Mouse (Mus musculus) heart, postnatal 25 days (tissue): ENCODE results near the gene Celf2. TPM values are rescaled to one million over a fixed set of nuclear protein-coding genes. Genes with fewer than 3 reads are reported as not detected.

Experiments
- DNase-seq: peaks from one replicate; pipeline ENCODE4 v3.0.0; 2022; ENCODE audit warnings: low spot score
- intact Hi-C: fragments of 180-260 bp; cut with DNase I; formaldehyde crosslinking; loops from one replicate; pipeline ENCODE4 v1.15.1; 2025
- total RNA-seq, 2 experiments: library from RNA; stranded (reverse); gene quantifications; 2 replicates each; pipeline ENCODE4 v1.2.3; 2021

Celf2 gene
- total RNA-seq, 2 experiments from 2014 or later, result 63.1 to 72.7 TPM

GRCm38 (mm10) chr2:6721460-6722401 is 787.6 kb downstream of the Celf2 start:
- intact Hi-C loops, result no loop called here

GRCm38 (mm10) chr2:6720753-6721459 is 788.5 kb downstream of the Celf2 start:
- no peak for DNase-seq
- intact Hi-C loops, result no loop called here

More at GRCm38 (mm10) chr2:6721460-6722401, 787.6 kb downstream of the Celf2 start:
- DNase-seq, result no peak

- DNase-seq, result no peak
- intact Hi-C loops, result no loop called here
Observed at GRCm38 (mm10) chr2:6718864-6719263, 790.5 kb downstream of the Celf2 start.

DNA sequence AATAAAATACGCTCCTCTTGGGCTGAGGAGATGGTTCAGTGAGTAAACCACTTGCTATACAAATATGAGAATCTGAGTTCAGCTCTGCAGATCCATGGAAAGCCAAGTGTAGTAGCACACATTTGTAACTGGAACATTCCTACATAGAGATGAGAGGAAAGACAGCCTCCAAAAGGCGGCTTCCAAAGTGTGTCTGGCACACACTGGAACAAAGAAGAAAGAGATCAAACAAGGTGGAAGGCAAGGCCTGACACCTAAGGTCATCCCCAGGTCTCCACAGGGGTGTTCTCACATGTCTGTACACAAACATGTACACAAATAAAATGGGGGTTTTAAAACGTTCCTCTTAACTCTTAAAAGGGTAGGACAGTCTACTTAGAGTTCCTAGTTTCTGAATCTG is 791.4 kb downstream of the Celf2 start:
- intact Hi-C loops, result no loop called here
- DNase-seq, result no peak

DNA sequence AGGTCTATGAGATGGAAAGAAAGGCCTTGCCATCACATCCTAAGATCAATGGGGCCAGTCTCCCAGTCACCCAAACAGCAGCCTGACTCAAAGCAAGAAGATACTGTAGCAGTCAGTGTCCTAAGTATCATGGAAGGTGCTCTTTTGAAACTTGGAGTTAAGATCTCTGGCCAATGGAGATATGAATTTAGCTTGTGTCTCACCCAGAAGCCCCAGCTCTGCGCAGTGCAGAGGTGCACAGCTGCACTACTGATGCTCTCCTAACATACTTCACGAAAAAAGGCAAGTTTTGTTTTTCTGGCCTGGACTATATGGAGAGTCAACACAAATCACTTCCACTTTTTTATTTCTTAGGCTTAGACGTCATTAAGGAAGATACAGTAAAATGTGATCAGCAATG is 793.8 kb downstream of the Celf2 start:
- intact Hi-C loops, result no loop called here
- DNase-seq, result no peak

GRCm38 (mm10) chr2:6713529-6713928 is 795.8 kb downstream of the Celf2 start:
- intact Hi-C loops, result no loop called here
- no peak for DNase-seq

GRCm38 (mm10) chr2:6710687-6711430 is 798.5 kb downstream of the Celf2 start:
- intact Hi-C loops, result no loop called here
- no peak for DNase-seq

- no peak for DNase-seq
- intact Hi-C loops, result no loop called here
Observed at GRCm38 (mm10) chr2:6707959-6708519, 801.3 kb downstream of the Celf2 start.

GRCm38 (mm10) chr2:6707276-6707675 is 802.1 kb downstream of the Celf2 start:
- no peak for DNase-seq
- intact Hi-C loops, result no loop called here

- intact Hi-C loops, result no loop called here
- no peak for DNase-seq
Observed at GRCm38 (mm10) chr2:6705929-6706739, 803.2 kb downstream of the Celf2 start.

GRCm38 (mm10) chr2:6705475-6705874 is 803.9 kb downstream of the Celf2 start:
- no peak for DNase-seq
- intact Hi-C loops, result no loop called here

- no peak for DNase-seq
- intact Hi-C loops, result no loop called here
Observed at GRCm38 (mm10) chr2:6704804-6705203, 804.6 kb downstream of the Celf2 start.

DNA sequence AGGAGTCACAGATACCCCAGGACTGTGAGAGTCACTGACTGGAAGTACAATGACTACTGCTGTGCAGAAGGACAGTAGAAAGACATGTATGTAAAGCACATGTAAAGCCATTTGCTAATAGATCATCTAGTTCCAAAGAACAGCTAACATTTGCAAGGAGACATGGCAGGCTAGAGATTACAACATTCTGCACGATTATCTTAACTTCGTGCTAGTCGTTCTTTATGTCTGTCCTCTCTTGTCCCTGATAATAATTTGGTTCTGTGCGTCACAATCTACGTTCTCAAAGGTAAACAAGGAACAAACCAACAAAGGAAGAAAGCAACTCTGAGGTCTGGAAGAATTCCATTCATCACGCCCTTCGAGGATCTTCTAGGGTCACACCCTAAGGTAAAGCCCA is 805.0 kb downstream of the Celf2 start:
- DNase-seq, result no peak
- intact Hi-C loops, result no loop called here

DNA sequence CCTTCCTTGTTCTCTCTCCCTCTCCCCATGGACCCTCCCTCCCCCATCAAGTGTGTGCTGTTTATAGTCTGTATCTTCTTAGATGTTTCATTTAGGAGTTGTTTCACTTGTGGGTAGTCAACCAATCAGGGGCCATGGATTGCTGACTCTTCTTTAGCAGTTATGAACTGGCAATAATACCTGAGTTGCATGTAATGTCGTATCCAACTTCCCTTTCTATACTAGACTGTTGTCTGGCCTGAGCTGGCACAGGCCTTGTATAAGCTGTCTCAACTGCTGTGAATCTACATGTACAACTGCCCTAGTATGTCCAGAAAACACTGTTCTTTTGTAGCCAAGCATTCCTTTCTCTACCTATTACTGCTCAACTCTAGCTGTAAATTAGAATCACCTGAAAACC is 813.0 kb downstream of the Celf2 start:
- intact Hi-C loops, result no loop called here
- no peak for DNase-seq

DNA sequence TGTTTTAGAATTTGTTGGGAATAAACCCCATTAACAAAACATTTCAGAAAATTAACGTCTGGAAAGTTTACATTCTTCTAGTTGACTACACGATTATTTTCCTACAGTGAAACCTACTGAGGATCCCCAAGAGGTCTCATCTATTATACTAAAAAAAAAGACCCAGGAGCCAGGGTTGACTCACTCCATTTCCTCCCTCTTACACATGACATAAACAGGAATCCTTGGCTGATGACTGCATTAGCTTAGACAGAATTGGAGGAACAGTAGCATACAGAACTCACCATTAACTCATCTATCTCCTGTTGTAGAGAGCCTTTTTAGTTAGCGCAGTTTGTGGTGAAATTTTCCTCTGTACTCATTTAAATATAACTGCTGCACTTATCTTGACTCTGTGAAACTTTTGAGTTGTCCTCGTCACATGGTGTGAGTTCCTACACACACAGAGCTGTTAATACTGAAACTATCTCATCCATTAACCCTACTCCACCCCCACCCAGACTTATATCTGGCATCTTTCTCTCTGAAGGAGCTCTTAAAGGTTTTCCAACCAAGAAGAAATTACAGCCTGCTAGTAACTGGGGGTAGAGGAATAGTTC is 813.9 kb downstream of the Celf2 start:
- no peak for DNase-seq
- intact Hi-C loops, result no loop called here

DNA sequence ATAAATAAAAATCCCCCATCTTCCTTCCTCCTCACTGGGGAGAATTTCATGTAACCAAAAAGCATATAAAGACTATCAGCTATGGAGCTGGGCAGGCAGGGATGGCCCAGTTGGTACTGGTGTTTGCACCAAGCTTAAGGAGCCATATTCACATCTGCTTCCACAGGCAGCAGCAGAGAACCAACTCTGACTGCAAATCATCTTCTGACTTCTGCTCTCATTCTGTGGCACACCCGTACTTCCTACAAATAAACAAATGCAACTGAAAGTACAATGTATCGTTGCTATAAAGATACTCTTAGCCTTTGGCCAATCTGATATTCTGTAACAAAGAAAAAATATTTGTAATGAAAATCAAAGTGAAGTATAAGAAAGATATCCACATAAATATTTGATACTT is 819.7 kb downstream of the Celf2 start:
- DNase-seq, result no peak
- intact Hi-C loops, result no loop called here

DNA sequence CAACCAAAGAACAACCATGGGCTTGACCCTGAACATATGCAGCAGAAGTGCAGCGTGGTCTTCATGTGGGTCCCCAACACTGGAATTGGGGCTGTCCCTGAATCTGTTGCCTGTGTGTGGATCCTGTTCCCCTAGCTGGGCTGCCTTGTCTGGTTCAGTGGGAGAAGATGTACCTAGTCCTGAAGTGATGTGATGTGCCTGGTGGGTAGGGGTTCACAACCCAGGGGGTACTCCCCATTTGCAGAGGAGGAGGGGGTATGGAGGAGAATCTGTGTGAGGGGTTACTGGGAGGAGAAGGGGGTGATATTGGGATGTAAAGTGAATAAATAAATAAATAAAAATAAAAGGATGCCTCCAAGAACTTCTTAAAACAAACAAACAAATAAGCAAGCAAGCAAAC is 831.1 kb downstream of the Celf2 start:
- DNase-seq, result no peak
- intact Hi-C loops, result no loop called here

- intact Hi-C loops, result no loop called here
- no peak for DNase-seq
Observed at GRCm38 (mm10) chr2:6677457-6677856, 831.9 kb downstream of the Celf2 start.

- DNase-seq, result no peak
- intact Hi-C loops, result no loop called here
Observed at GRCm38 (mm10) chr2:6674401-6674800, 835.0 kb downstream of the Celf2 start.
